Mouse (Mus musculus) E14TG2a.4 (cell line): ENCODE measurements around the gene Dok1.

Experiments used
- H3K27me3 ChIP-seq: 2 replicates; pipeline ENCODE4 v1.6.1; 2014; ENCODE audit warnings: low read length, control low read depth; ENCODE audit not compliant: insufficient read depth
- H3K36me3 ChIP-seq: 2 replicates; pipeline ENCODE4 v1.6.1; 2014; ENCODE audit warnings: low read length, control low read depth; ENCODE audit not compliant: insufficient read depth
- H3K4me1 ChIP-seq: replicated peaks from 2 replicates; pipeline ENCODE4 v1.6.1; 2014; ENCODE audit warnings: low read depth, low read length, control low read depth
- H3K4me3 ChIP-seq: replicated peaks from 2 replicates; pipeline ENCODE4 v1.5.1; 2014; ENCODE audit warnings: mild to moderate bottlenecking, low read length
- H3K9me3 ChIP-seq: 2 replicates; pipeline ENCODE4 v1.6.1; 2014; ENCODE audit warnings: low read length, control low read depth
- CTCF ChIP-seq: conservative IDR thresholded peaks from 2 replicates; pipeline ENCODE4 v1.5.1; 2014; ENCODE audit warnings: low read length
- NANOG ChIP-seq: IDR thresholded peaks from 2 replicates; pipeline ENCODE4 v1.6.1; 2014; ENCODE audit warnings: borderline replicate concordance, low read length, mixed read lengths
- POU5F1 ChIP-seq: IDR thresholded peaks from 2 replicates; pipeline ENCODE4 v1.6.1; 2014; ENCODE audit warnings: low read length, borderline replicate concordance

Dok1 gene

DNA sequence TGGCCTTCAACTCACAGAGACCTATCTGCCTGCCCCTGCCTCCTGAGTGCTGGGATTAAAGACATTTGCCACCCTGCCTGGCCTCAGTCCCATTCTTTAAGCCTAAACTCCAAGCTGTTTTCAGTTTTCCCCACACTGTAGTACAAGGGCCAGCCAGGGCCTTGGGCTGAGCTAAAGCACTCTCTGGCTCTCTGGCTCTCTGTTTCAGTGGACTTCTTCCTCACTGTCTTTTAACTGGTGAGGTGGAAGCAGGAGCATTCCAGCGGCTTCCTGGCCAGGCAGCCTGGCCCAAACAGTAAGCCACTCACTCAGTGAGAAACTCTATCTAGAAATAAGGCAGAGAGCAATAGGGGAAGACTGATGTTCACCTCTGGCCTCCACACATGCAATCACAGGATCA lies 39.6 kb downstream of the Dok1 start:
- H3K4me3 ChIP-seq: no peak overlapping the region
- H3K9me3 ChIP-seq: no peaks in the 10 kb centered on the region
- H3K36me3 ChIP-seq: no peaks in the 10 kb centered on the region
- peaks cover 13% of the 10 kb centered on the region for H3K27me3 ChIP-seq
- no peak for TF ChIP-seq POU5F1
- TF ChIP-seq CTCF: no peak
- no peak for TF ChIP-seq NANOG
- peaks cover 4% of the 10 kb centered on the region; the same call in 1 of the 2 replicates for H3K4me1 ChIP-seq

GRCm38 (mm10) chr6:82987411-82987971 lies 45.8 kb downstream of the Dok1 start:
- Histone ChIP-seq H3K4me1 (no peaks in the 10 kb centered on the region), H3K36me3 (no peaks in the 10 kb centered on the region), H3K27me3 (no peaks in the 10 kb centered on the region), H3K4me3 (no peak overlapping the region), H3K9me3 (no peaks in the 10 kb centered on the region)
- TF ChIP-seq CTCF: no peak
- no peak for TF ChIP-seq NANOG
- TF ChIP-seq POU5F1: no peak
